Comparison of ENCODE assay signal across 8 mouse cellular contexts in the genomic region with DNA sequence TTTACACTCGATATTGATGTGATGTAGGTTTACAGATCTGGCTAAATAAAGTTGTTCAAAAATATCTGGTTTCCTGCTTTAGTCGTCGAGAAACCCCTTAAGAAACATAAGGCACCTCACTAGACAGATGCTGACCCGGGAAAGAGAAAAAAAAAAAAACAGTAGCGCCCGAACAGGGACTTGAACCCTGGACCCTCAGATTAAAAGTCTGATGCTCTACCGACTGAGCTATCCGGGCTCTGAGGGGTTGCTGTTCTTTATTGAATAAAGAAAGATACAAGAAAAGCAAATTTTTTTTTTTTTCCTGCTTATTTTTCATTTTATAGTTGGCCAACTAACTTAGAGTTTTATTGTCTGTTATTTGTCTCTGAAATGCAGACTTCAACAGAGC. TPM values are rescaled to one million over a fixed set of nuclear protein-coding genes. Genes with fewer than 3 reads are reported as not detected.
A peak's percentile ranks its signal among the peaks of the same experiment; 100 is the strongest.
DNase-seq lines count a peak whose midpoint lies in the region; ATAC-seq and TF ChIP-seq lines count a peak whose summit lies in the region.
"Had no signal": no experiment of that assay in that cellular context is flagged by ENCODE, and none has a peak within 500 bp of the region (broad histone marks: within the 10 kb centered on the region; RNA-seq: fewer than 3 reads in every experiment).

No protein-coding gene starts in this region.

- no peak for ATAC-seq in G1E (ENCODE audit: extremely low read depth, insufficient number of reproducible peaks, low FRiP score, poor library complexity, severe bottlenecking)
- ATAC-seq in lung, embryonic 14.5 days (ENCODE audit: insufficient read depth) = peak; percentile 46; the same call in 1 of the 2 replicates

- no peaks in the 10 kb centered on the region for H3K9me3 ChIP-seq in G1E (replicated peaks)
- no peaks in the 10 kb centered on the region for H3K9me3 ChIP-seq in lung, embryonic 14.5 days (ENCODE audit: low read depth, low read length)

- DNase-seq in CD4-positive, CD25-positive, alpha-beta regulatory T cell, adult 2 months (ENCODE audit: low read depth, low spot score) = peak; percentile 70
- no peak for DNase-seq in G1E (ENCODE audit: low spot score)
- peak; percentile 87 for DNase-seq in induced T-regulatory cell, adult 2 months (ENCODE audit: low read depth)
- DNase-seq in lung, embryonic 14.5 days = peak; percentile 78
- peak; percentile 46 for DNase-seq in skeletal muscle tissue, adult 2 months (ENCODE audit: low read depth, low spot score)
- DNase-seq in layer of hippocampus, adult 9-11 months = no peak

- H3K36me3 ChIP-seq in G1E (replicated peaks) = no peaks in the 10 kb centered on the region
- no peaks in the 10 kb centered on the region for H3K36me3 ChIP-seq in lung, embryonic 14.5 days (ENCODE audit: insufficient read depth)

- peak overlapping the region; percentile 99 for H3K4me2 ChIP-seq in lung, embryonic 14.5 days

- H3K27ac ChIP-seq in embryonic fibroblast, embryonic 13.5 days (ENCODE audit: insufficient read depth, low read length) = no peak overlapping the region
- H3K27ac ChIP-seq in lung, embryonic 14.5 days (ENCODE audit: low read depth) = no peak overlapping the region

- peaks cover 45% of the 10 kb centered on the region for H3K4me1 ChIP-seq in G1E (ENCODE audit: insufficient read depth, low read depth, low read length)
- H3K4me1 ChIP-seq in embryonic fibroblast, embryonic 13.5 days (ENCODE audit: control insufficient read depth, insufficient read depth, low read length) = 0 out of 2 replicates have a peak, but pooled peaks cover 2% of the 10 kb centered on the region
- H3K4me1 ChIP-seq in lung, embryonic 14.5 days (ENCODE audit: insufficient read depth) = 0 out of 2 replicates have a peak, but pooled peaks cover 6% of the 10 kb centered on the region

- H3K27me3 ChIP-seq in G1E (ENCODE audit: insufficient read depth, low read length) = peaks cover 4% of the 10 kb centered on the region
- H3K27me3 ChIP-seq in lung, embryonic 14.5 days (ENCODE audit: insufficient read depth, low read length) = no peaks in the 10 kb centered on the region

- 0% methylated on average over 8 of the region's 8 CpGs for WGBS in lung, embryonic 14.5 days

- no peak for TF ChIP-seq CTCF in G1E (IDR thresholded peaks at IDR 0.05; ENCODE audit: low read depth, low read length)
- TF ChIP-seq CTCF in embryonic fibroblast, embryonic 13.5 days (IDR thresholded peaks at IDR 0.05; ENCODE audit: borderline replicate concordance, insufficient read depth, low read length) = no peak
- TF ChIP-seq CTCF in lung, embryonic 14.5 days (IDR thresholded peaks at IDR 0.05; ENCODE audit: low read depth) = no peak

- peak overlapping the region; percentile 70 for H3K4me3 ChIP-seq in G1E (ENCODE audit: low read depth, low read length)
- H3K4me3 ChIP-seq in embryonic fibroblast, embryonic 13.5 days (ENCODE audit: insufficient read depth, low read length) = peak overlapping the region; percentile 73
- H3K4me3 ChIP-seq in lung, embryonic 14.5 days (ENCODE audit: low read depth, low read length) = peak overlapping the region; percentile 57

- peak overlapping the region; percentile 55 for H3K9ac ChIP-seq in lung, embryonic 14.5 days

- no peak for TF ChIP-seq POLR2A in embryonic fibroblast, embryonic 13.5 days (IDR thresholded peaks at IDR 0.05; ENCODE audit: low read depth, low read length)

RNA-seq across cellular contexts. Expression of gene Trim27, which starts 11.3 kb away (rescaled TPM):
- total RNA-seq in G1E (2014; fragmentation: Nextera tagmentation) (91.5 and 93.2 TPM in 2 replicates), G1E (2017) (173 and 196 TPM in 2 replicates)
- 139 and 188 TPM in 2 replicates for polyA plus RNA-seq in G1E (2012)
- polyA plus RNA-seq in embryonic fibroblast, embryonic 13.5 days (2011; ENCODE audit: insufficient read length, low read depth, missing spikeins) = 52.0 and 61.4 TPM in 2 replicates
- 158 and 173 TPM in 2 replicates for polyA plus RNA-seq in lung, embryonic 14.5 days (2014; fragmentation: Nextera tagmentation; extraction: Ambion mirVana)

RNA-seq across cellular contexts. Expression of gene Olfr1368, which starts 22.2 kb away (rescaled TPM):
- total RNA-seq in G1E (2014; fragmentation: Nextera tagmentation) (not detected in 2 replicates), G1E (2017) (0.11 TPM in 1 of 2 replicates, not detected in the other)
- polyA plus RNA-seq in G1E (2012) = not detected in 2 replicates
- not detected in 2 replicates for polyA plus RNA-seq in embryonic fibroblast, embryonic 13.5 days (2011; ENCODE audit: insufficient read length, low read depth, missing spikeins)
- not detected in 2 replicates for polyA plus RNA-seq in lung, embryonic 14.5 days (2014; fragmentation: Nextera tagmentation; extraction: Ambion mirVana)
- total RNA-seq: left cerebral cortex, adult 18-20 months had no signal

RNA-seq across cellular contexts. Expression of gene Olfr263, which starts 38.5 kb away (rescaled TPM):
- total RNA-seq in G1E (2014; fragmentation: Nextera tagmentation) (not detected in 2 replicates), G1E (2017) (0.11 TPM in 1 of 2 replicates, not detected in the other)
- polyA plus RNA-seq in G1E (2012) = not detected in 2 replicates
- not detected in 2 replicates for polyA plus RNA-seq in embryonic fibroblast, embryonic 13.5 days (2011; ENCODE audit: insufficient read length, low read depth, missing spikeins)
- not detected in 2 replicates for polyA plus RNA-seq in lung, embryonic 14.5 days (2014; fragmentation: Nextera tagmentation; extraction: Ambion mirVana)
- total RNA-seq: left cerebral cortex, adult 18-20 months had no signal

RNA-seq across cellular contexts. Expression of gene Olfr1369-ps1, which starts 56.6 kb away (rescaled TPM):
- 0.23 TPM in 1 of 2 replicates, not detected in the other for total RNA-seq in G1E (2014; fragmentation: Nextera tagmentation)
- 0.06 TPM in 1 of 2 replicates, not detected in the other for total RNA-seq in G1E (2017)
- not detected in 2 replicates for polyA plus RNA-seq in G1E (2012)
- not detected in 2 replicates for polyA plus RNA-seq in embryonic fibroblast, embryonic 13.5 days (2011; ENCODE audit: insufficient read length, low read depth, missing spikeins)
- polyA plus RNA-seq in lung, embryonic 14.5 days (2014; fragmentation: Nextera tagmentation; extraction: Ambion mirVana) = 0.05 TPM in 1 of 2 replicates, not detected in the other
- total RNA-seq: left cerebral cortex, adult 18-20 months had no signal

Comparison
In these comparisons a context has a peak if more than half of its experiments do, and no peak if none do; other contexts are left out.
1. DNase-seq: peak in CD4-positive, CD25-positive, alpha-beta regulatory T cell, adult 2 months (single experiment), induced T-regulatory cell, adult 2 months (single experiment), lung, embryonic 14.5 days (single experiment) and skeletal muscle tissue, adult 2 months (single experiment); none in G1E (single experiment) and layer of hippocampus, adult 9-11 months (single experiment).
2. Peak in every context shown above with its lines, with median percentiles within 50 percentile points of each other: H3K4me3 ChIP-seq.